Mouse (Mus musculus) heart, postnatal 10 days (tissue): ENCODE measurements at regions not wholly inside any gene's neighbourhood (a gene's known extent, or its start where the extent isn't known, plus 50 kb on each side); places are given as distances from the start of the nearest gene placed in this dataset.

Experiments
- DNase-seq, 2 experiments: peaks; one replicate each; pipeline ENCODE4 v3.0.0; 2021
- intact Hi-C: fragments of 180-260 bp; cut with DNase I; formaldehyde crosslinking; loops from one replicate; pipeline ENCODE4 v1.15.1; 2025

GRCm38 (mm10) chr8:103846382-103846976 lies 254.9 kb upstream of the Cdh5 start:
- intact Hi-C loops: no loop called here
- DNase-seq: no peak

- DNase-seq: no peak
- intact Hi-C loops: no loop called here
Observed at GRCm38 (mm10) chr8:103849785-103850184, 251.6 kb upstream of the Cdh5 start.

GRCm38 (mm10) chr8:103851286-103851685 lies 250.1 kb upstream of the Cdh5 start:
- DNase-seq: no peak
- intact Hi-C loops: no loop called here

DNA sequence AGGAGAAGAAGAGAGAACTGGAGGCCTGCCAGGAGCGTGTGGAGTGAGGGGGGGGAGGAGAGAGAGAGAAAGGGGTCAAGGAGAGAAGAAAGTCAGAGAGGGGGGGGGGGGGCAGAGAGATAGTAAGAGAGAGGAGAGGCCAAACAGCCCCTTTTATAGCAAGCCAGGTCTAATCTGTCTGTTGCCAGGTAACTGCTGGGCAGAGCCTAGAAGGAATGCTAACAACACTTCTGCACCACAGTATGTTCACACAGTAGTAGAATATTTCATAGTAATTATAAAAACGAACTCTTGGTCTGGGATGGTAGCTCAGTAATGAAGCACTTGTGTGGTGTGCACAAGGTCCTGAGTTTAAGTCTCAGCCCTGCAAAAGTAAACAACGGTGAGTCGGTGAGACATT lies 248.4 kb upstream of the Cdh5 start:
- intact Hi-C loops: no loop called here
- DNase-seq: no peak

DNA sequence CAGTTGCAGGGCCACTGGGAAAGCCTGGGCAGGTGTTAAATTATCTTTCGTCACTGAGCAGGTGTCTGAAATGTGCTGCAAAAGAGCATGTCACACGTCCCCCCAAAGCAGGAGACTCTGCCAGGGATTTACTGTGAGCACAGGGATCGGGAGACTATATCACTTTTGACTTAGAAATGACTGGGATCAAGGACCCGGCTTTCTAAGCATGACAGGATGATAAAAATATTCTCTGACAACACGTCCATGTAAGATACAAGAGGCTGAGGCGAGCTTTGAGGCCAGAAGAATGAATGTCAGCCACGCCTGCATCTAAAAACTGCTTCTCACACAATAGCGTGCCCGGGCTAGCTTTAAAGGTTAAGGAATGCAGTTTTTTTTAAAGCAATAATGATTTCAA lies 246.1 kb upstream of the Cdh5 start:
- peak in 1 of 2 experiments; percentile 11 for DNase-seq
- intact Hi-C loops: loop anchor here (1.0 to 5.0 kb wide), 2 partner anchors 57 to 173 kb away; no protein-coding TSS in a partner anchor

GRCm38 (mm10) chr8:103859130-103859529 lies 242.3 kb upstream of the Cdh5 start:
- intact Hi-C loops: loop anchor here (5.0 kb wide), 1 partner anchor 53 kb away; no protein-coding TSS in a partner anchor
- DNase-seq: no peak

DNA sequence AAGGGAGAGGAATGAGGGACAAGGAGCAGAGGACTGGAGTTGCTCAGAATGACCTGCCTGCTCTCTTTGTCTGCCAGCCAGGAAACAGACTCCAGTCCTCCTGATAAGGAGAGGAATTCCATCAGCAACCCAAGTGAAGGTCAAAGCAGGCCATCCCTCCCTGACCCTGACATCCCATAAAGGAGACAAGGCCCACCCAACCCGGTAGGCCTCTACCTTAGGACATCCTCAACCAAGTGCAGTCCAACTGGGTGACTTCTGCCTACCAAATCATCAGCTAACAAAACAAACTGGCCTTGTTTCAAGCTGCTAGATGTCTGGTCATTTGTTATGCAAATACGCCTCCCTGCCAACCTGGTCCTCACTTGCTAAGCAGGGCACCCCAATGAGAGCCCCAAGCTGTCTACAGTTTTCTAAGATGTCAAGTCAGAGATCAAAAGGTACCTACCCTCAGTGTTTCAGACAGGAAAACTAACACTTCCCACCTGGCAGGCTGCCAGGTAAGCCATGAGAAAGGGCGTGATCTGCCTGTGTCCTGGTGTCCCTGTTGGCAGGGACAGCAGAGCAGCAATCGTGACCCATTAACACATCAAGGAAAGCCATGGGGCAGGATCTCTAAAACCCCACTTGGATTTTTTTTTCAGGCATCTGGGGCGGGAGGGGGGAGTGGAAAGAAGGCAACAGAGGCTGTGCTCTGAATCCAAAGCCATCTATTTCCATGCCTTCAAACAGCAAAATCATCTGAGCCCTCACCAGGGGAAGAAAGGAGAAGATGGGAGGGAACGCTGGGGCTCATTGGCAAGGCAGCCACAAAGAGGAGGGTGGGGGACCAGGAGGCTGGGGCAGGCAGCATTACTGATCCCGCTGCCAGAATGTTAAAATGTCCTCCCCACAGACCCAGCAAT lies 227.6 kb upstream of the Cdh5 start:
- intact Hi-C loops: no loop called here
- peak; percentile 65 for DNase-seq

DNA sequence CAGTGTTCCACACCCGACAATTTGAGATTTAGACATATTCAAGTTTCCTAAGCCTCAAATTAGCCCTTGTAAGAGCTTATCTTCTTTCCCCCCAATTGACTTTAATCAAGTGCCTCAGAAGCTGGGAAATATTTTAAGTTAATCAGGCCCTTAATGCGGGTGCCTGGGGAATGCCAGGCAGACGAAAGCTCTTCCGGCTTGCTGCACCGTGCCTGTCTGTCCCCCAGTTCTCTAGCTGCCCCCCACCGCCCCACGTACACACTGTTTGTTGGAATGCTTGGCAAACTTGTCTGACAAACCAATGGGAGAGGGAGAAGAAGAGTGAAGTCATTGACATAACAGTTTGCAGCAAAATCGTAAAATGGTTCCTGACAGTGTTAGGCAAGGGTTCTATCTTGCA lies 226.9 kb upstream of the Cdh5 start:
- DNase-seq: no peak
- intact Hi-C loops: no loop called here

DNA sequence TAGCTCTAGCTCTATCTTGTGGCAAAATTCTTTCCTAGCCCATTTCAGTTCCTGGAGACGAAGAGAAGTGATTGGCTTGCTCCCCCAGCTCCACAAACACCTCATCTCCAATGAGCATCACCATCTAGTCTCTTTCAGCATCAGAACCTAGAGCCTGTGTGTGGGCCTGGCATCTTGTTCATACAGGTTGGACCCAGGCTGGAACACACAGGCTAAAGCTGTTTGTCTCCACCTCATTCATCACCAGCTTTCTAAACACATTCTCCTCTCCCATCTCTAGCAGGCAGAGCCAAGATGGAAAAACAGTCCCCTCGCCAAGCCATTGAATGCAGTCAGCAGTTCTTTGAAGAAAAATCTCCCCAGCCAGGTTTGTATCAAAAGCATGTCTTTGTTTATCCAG lies 221.9 kb upstream of the Cdh5 start:
- intact Hi-C loops: no loop called here
- DNase-seq: no peak

DNA sequence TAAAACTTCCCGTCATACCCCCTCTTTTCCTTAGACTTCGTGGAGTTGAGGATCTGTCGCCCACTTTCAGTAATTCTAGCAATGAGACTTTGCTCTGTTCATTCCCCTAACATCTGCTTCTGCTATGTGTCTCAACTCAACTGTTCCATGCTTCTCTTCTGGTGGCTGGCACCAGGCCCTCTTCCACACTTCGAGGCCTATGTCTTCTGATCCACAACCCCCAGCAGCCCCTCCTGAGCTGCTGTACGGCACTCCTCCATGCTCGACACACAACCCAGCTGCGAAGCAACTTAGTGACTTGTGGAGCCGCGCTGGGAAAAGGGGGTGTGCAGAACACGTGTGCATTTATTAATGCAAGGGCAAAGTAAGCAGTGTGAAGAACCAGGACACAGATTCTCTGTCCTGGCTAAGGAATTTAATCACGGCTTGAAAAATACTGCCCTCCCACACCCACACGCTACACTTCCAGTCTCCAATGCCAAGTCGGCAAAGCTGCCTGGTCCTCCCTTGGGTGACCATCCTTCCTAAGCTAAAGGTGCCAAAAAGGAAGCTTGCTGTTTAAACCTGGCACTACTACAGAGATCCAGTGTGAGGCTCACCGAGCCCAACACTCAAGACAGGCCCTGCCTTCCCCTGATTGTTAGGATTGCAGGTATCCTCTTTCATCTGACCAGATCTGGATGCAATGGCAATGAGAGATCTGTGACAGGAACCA lies 220.8 kb upstream of the Cdh5 start:
- DNase-seq: peak; percentile 9 to 18

GRCm38 (mm10) chr8:103881146-103881486 lies 220.3 kb upstream of the Cdh5 start:
- peak; percentile 24 for DNase-seq
- intact Hi-C loops: no loop called here

More for the DNA sequence above, 220.8 kb upstream of the Cdh5 start:
- intact Hi-C loops: no loop called here

DNA sequence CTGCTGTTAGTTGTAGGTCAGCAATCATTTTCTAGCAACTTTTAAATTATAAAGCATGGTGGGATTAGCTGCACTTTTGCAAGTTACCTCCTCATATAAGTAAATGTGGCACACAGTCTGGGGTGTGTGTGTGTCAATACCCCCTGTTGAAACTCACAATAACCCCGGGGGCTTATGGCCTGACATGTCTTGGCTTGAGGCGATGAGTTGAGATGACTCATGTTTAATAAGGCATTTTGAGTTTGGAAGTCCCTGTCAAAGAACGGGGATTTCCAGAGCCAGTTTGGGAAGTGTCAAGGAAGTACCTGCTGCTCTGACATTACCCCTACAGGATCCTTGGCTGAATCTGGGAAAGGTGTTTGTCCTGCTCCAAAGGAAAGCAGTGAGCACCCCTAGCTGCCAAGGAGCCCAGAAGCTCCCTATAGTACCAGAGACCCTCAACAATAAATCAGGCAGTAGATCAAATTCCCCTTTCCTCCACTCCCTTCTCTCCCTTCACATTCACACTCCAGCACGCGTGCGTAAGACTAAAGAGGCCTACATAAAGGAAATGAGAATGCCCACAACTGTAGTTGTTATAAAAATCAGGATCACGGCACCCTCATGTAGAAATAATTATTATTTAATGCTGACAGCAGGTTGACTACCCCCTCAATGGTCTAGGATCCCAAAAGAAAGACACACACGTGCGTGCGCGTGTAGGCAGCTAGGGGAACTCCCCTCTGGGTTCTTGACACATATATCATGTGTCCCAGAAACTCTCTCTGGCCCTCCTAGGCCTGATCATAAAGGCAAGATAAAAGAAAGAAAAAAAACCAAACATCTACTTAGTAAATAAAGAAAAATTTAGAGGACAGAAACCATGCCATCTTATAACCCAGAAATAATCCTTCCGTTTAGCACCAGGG lies 216.3 kb upstream of the Cdh5 start:
- intact Hi-C loops: no loop called here

GRCm38 (mm10) chr8:103894589-103894988 lies 206.8 kb upstream of the Cdh5 start:
- DNase-seq: no peak
- intact Hi-C loops: no loop called here

More for the DNA sequence above, 216.3 kb upstream of the Cdh5 start:
- no peak for DNase-seq

- intact Hi-C loops: no loop called here
- no peak for DNase-seq
Observed at GRCm38 (mm10) chr8:103895132-103895531, 206.3 kb upstream of the Cdh5 start.

- DNase-seq: no peak
- intact Hi-C loops: no loop called here
Observed at GRCm38 (mm10) chr8:103897463-103897862, 204.0 kb upstream of the Cdh5 start.

DNA sequence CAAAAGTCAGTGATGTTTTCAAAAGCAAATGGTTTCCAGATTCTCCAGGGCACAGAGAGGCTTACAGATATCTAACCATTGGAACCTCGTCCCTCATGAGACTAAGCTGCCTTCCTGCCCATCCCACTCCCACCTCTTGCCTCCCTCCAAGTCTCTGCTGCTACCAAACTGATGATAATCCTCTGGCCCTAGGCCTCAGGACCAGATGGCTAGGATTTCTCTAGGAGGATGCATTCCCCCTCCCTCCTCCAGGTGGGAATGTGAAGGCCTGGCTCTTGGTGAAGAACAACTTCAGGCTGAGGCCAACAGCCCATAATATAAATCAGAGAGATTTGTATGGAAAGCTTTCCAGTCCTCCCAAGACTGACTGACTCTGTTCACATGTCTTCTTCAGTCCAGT lies 198.9 kb upstream of the Cdh5 start:
- intact Hi-C loops: no loop called here

GRCm38 (mm10) chr8:103903635-103904034 lies 197.8 kb upstream of the Cdh5 start:
- DNase-seq: no peak
- intact Hi-C loops: no loop called here

More for the DNA sequence above, 198.9 kb upstream of the Cdh5 start:
- no peak for DNase-seq

- no peak for DNase-seq
- intact Hi-C loops: no loop called here
Observed at GRCm38 (mm10) chr8:103907662-103908061, 193.8 kb upstream of the Cdh5 start.

- intact Hi-C loops: loop anchor here (2.0 to 10.0 kb wide), 3 partner anchors 54 to 1127 kb away; partner anchors contain the start of gene Cdh11
- DNase-seq: no peak
Observed at GRCm38 (mm10) chr8:103911287-103912015, 190.0 kb upstream of the Cdh5 start.
